Mouse (Mus musculus) forebrain, embryonic 15.5 days (tissue): ENCODE results near the gene Gm11444. TPM values are rescaled to one million over a fixed set of nuclear protein-coding genes. Genes with fewer than 3 reads are reported as not detected.

Experiments
- ATAC-seq: fragments of 200-750 bp; cut with Nextera tagmentation; replicated peaks from 2 replicates; pipeline ENCODE4 v1.8.0; 2017; ENCODE audit warnings: mild to moderate bottlenecking, moderate TSS enrichment, moderate library complexity
- H3K27ac ChIP-seq: fragments of 300-500 bp; sonication (generic); replicated peaks from 2 replicates; pipeline ENCODE4 v1.5.1; 2015; ENCODE audit warnings: mild to moderate bottlenecking, inconsistent platforms
- H3K27me3 ChIP-seq: fragments of 300-500 bp; sonication (generic); 2 replicates; pipeline ENCODE4 v1.6.1; 2015; ENCODE audit warnings: inconsistent platforms
- H3K36me3 ChIP-seq: fragments of 300-500 bp; sonication (generic); 2 replicates; pipeline ENCODE4 v1.6.1; 2015; ENCODE audit warnings: mild to moderate bottlenecking, inconsistent platforms
- H3K4me1 ChIP-seq: fragments of 300-500 bp; sonication (generic); 2 replicates; pipeline ENCODE4 v1.6.1; 2015; ENCODE audit warnings: inconsistent platforms
- H3K4me2 ChIP-seq: fragments of 300-500 bp; sonication (generic); replicated peaks from 2 replicates; pipeline ENCODE4 v1.6.1; 2015; ENCODE audit warnings: mild to moderate bottlenecking, inconsistent platforms
- H3K4me3 ChIP-seq: fragments of 300-500 bp; sonication (generic); 2 replicates; pipeline ENCODE4 v1.5.1; 2015; ENCODE audit warnings: mild to moderate bottlenecking, inconsistent platforms
- H3K9ac ChIP-seq: fragments of 300-500 bp; sonication (generic); replicated peaks from 2 replicates; pipeline ENCODE4 v1.6.1; 2015; ENCODE audit warnings: mild to moderate bottlenecking, inconsistent platforms
- H3K9me3 ChIP-seq: fragments of 300-500 bp; sonication (generic); 2 replicates; pipeline ENCODE4 v1.6.1; 2016; ENCODE audit warnings: inconsistent platforms
- WGBS: fragments of 180-500 bp; shearing (Covaris S2); methylation state at CpG from one replicate; pipeline ENCODE4 v1.1.7; 2015; ENCODE audit warnings: mixed read lengths; 5-methylcytosine and 5-hydroxymethylcytosine counted together
- polyA plus RNA-seq: library from polyadenylated mRNA; unstranded; fragments of >200 nt; fragmentation: Nextera tagmentation; extraction: Ambion mirVana; gene quantifications from 2 replicates; pipeline ENCODE4 v1.2.1, GENCODE M21; 2015

The Gm11444 gene
- polyA plus RNA-seq, 1 experiment from 2014 or later = not detected

DNA sequence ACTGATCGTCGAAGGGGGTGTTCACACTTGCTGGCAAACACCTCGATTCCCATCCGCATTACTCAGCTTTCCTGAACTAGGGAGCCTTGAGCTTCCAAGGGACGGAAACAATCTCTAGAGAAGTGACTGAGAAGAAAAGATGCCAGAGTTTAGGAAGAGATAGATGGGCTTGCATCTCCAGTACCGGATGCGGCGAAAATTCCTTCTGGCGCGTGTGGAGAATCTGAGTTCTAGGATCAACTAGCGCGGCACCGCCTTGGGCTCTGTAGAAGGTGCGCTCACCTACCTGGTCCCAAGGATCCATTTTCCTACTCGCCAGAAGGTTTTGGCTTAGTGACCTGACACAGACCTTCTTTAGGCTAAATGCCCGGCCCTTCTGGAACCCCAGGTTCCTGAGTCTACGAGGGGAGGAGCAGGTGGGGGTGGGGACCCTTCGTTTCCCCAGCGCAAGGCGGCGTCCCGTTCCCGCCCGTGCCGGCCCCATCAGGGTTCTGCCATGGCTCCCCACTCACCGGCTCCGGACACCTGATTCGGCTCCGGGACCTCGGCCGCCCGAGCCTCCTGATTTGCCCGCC lies 18.4 kb downstream of the Gm11444 start:
- H3K9me3 ChIP-seq = no peaks in the 10 kb centered on the region
- no peak for ATAC-seq
- H3K27ac ChIP-seq = no peak overlapping the region
- 1% methylated on average over 33 of the region's 33 CpGs for WGBS
- H3K4me3 ChIP-seq = peak overlapping the region; percentile 32
- no peaks in the 10 kb centered on the region for H3K36me3 ChIP-seq
- no peak overlapping the region for H3K9ac ChIP-seq
- H3K27me3 ChIP-seq = peaks cover 85% of the 10 kb centered on the region
- peaks cover 30% of the 10 kb centered on the region for H3K4me1 ChIP-seq
- peak overlapping the region; percentile 47; the same call in 1 of the 2 replicates for H3K4me2 ChIP-seq

DNA sequence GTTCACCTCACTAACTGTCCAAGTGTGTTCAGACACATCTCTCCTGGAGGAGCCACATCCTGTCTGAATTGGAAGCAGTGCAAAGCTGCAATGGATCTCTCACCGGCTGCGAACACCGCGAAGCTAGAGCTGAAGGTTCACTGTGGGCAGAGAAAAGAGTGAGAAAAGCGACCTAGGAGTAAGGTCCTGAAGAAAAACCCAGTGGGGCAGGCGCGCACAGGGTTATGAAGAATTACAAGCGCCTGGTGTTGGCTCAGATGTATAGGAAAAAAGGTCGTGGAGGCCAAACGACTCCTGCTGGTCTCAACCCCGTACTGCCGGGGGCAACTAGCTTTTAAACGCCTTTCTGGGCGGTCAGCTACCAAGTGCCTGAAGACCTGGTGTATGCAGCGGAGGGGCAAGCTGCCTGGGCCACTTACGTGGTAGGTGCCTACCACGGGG lies 19.2 kb downstream of the Gm11444 start:
- peaks cover 30% of the 10 kb centered on the region for H3K4me1 ChIP-seq
- no peaks in the 10 kb centered on the region for H3K36me3 ChIP-seq
- H3K9me3 ChIP-seq = no peaks in the 10 kb centered on the region
- no peak overlapping the region for H3K4me3 ChIP-seq
- H3K9ac ChIP-seq = no peak overlapping the region
- 1% methylated on average over 17 of the region's 17 CpGs for WGBS
- no peak for ATAC-seq
- peaks cover 88% of the 10 kb centered on the region for H3K27me3 ChIP-seq
- no peak overlapping the region for H3K4me2 ChIP-seq
- H3K27ac ChIP-seq = no peak overlapping the region

DNA sequence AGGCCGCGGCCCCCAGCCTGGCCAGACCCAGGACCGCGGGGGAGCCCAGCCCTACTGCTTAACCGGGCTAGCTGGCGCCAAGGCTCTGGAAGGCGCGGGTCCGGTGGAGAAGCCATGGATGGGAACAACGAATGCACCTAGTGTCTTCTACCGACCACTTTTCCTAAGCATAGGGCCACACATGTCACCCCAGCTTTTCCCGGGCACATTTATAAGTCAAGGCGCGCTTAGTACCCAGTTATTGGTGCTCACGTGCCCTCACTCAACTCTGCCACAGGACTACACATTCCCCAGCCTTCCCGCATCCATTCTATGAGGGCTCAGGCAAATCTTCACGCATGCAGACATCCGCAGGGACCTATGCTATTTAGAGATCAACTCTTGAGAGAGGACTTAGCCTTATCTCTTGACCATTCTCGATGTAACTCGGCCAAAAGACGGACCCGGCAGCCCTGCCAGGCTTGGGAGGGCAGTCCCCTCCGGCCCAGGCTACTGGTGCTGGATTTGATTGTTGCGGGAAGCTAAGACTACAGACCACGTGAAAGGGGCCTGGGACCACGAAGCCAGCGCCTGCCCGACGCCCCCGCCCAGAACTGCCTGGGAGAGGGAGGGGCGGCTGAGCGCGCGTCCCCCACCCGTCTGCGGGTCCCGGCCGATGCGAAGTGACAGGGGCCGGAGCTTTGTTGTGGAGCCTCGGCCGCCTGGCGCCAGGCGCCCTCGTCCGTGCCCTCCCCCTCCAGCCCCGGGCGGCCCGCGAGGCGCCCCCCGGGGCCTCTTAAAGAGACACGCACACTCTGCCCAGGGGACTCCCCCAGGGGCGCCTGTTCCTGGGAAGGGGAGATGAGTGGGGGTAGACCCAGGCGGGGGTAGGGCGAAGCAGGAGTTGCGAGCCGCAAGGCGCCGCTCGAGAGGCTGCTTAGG lies 20.4 kb downstream of the Gm11444 start:
- H3K4me3 ChIP-seq = peak overlapping the region; percentile 22
- no peaks in the 10 kb centered on the region for H3K36me3 ChIP-seq
- ATAC-seq = no peak; the same call in 1 of the 2 replicates
- WGBS = 1% methylated on average over 60 of the region's 61 CpGs
- peaks cover 87% of the 10 kb centered on the region for H3K27me3 ChIP-seq
- H3K4me1 ChIP-seq = peaks cover 30% of the 10 kb centered on the region
- H3K4me2 ChIP-seq = peak overlapping the region; percentile 28
- H3K27ac ChIP-seq = no peak overlapping the region
- no peak overlapping the region for H3K9ac ChIP-seq
- H3K9me3 ChIP-seq = no peaks in the 10 kb centered on the region

DNA sequence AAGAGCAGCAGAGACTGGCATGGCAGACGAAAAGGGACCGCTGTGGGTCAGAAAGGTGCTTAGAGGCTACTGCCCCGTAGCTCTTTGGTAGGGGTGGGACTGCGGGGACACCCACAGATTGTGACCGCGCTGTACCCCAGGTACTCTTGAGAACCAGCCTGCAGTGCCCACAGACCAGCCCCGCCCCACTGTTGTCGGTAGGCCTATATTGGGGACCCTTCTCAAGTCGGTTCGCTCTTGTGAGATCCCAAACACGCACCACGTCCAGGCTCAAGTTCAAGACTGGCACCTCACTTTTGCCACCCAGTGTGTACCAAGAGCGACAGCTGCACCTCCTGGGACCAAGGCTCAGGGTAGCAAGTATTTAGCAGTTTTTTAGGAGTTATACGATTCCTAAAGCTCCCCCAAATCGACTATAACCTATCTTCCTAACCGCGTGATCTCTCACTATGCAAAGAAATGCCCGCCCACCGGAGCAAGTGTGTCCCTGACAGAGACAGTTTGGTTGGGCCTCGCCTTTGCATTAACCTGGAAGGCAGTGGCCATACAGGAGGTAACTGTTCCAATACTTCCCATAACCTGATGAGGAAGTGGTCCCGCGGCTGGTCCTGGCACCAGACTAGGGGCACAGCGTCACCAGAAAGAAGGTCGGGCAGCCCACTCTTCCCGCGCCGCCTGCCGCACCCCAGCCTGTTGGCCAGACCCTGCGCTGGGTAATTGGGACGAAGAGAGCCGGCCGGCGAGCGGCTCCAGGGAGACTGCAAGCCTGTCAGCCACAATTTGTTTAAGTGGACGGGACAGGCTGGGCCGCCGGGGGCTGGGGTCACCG lies 21.2 kb downstream of the Gm11444 start:
- 5% methylated on average over 38 of the region's 38 CpGs for WGBS
- H3K9ac ChIP-seq = no peak overlapping the region
- no peak for ATAC-seq
- H3K36me3 ChIP-seq = no peaks in the 10 kb centered on the region
- no peak overlapping the region for H3K27ac ChIP-seq
- H3K4me2 ChIP-seq = no peak overlapping the region
- peaks cover 30% of the 10 kb centered on the region for H3K4me1 ChIP-seq
- H3K4me3 ChIP-seq = no peak overlapping the region
- H3K27me3 ChIP-seq = peaks cover 82% of the 10 kb centered on the region
- no peaks in the 10 kb centered on the region for H3K9me3 ChIP-seq

DNA sequence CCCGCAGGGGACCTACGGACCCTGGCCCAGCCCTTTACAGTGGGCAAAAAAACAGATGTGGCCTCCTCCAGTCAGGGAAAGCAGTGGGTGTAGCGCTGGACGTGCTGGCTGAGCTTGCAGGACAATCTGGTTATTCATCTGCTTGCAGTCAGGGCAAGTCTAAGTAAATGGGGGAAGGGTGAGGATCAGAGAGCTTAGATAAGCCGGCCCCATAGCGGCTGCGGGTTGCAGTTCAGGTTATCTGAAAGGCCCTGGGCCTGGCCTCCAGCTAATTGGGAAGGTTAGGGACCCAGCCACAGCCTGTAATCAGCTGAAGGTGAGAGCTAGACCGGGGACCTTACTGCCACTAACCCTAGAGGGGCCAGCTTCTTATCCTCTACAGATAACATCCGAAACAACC lies 22.8 kb downstream of the Gm11444 start:
- H3K9me3 ChIP-seq = no peaks in the 10 kb centered on the region
- no peak overlapping the region for H3K9ac ChIP-seq
- H3K4me3 ChIP-seq = no peak overlapping the region
- peaks cover 76% of the 10 kb centered on the region for H3K27me3 ChIP-seq
- H3K27ac ChIP-seq = no peak overlapping the region
- 9% methylated on average over 9 of the region's 9 CpGs for WGBS
- no peaks in the 10 kb centered on the region for H3K36me3 ChIP-seq
- H3K4me1 ChIP-seq = peaks cover 19% of the 10 kb centered on the region
- H3K4me2 ChIP-seq = no peak overlapping the region
- no peak for ATAC-seq

DNA sequence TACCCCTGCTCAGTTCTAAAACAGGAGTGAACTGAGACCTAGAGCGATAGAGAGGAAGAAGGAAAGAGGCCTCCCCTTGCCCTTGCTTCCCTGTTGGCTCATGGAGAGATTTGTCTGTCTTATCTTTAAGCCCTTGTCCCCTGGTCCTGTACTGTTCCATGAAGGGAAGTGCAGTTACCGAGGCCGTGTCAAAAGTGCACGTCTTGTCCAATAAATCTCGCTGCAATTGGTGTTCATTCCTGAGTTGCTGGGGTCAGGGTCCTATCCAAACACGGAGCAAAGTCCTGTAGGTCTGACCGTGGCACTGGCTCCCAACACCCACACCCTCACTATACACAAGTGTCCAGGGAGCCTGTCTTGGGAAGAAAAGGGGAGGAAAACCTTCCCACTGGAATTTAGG lies 24.3 kb downstream of the Gm11444 start:
- Histone ChIP-seq H3K27me3 (peaks cover 62% of the 10 kb centered on the region), H3K4me2 (no peak overlapping the region), H3K9me3 (no peaks in the 10 kb centered on the region), H3K4me1 (peaks cover 13% of the 10 kb centered on the region), H3K9ac (no peak overlapping the region), H3K27ac (no peak overlapping the region), H3K4me3 (no peak overlapping the region), H3K36me3 (no peaks in the 10 kb centered on the region)
- ATAC-seq = no peak
- WGBS = 85% methylated on average over 7 of the region's 7 CpGs

DNA sequence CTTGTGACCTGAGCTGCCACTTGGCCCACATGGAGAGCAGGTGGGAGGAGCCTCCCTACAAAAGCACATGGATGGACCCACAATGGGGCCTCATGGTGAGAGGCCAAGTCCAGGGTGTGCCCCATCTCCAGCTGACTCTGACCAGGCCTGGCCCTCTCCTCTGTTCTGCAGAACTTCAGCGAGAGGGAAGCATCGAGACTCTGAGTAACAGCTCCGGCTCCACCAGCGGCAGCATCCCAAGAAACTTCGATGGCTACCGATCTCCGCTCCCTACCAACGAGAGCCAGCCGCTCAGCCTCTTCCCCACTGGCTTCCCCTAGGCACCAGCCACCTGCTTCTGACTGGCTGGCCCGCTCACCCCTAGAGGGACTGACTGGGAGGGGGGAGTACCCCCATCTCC lies 25.1 kb downstream of the Gm11444 start:
- whole genome bisulfite sequencing = 73% methylated on average over 10 of the region's 10 CpGs
- H3K9ac ChIP-seq = no peak overlapping the region
- no peaks in the 10 kb centered on the region for H3K36me3 ChIP-seq
- H3K4me1 ChIP-seq = peaks cover 8% of the 10 kb centered on the region
- H3K9me3 ChIP-seq = no peaks in the 10 kb centered on the region
- no peak overlapping the region for H3K27ac ChIP-seq
- peaks cover 54% of the 10 kb centered on the region for H3K27me3 ChIP-seq
- H3K4me3 ChIP-seq = no peak overlapping the region
- no peak overlapping the region for H3K4me2 ChIP-seq
- ATAC-seq = no peak

DNA sequence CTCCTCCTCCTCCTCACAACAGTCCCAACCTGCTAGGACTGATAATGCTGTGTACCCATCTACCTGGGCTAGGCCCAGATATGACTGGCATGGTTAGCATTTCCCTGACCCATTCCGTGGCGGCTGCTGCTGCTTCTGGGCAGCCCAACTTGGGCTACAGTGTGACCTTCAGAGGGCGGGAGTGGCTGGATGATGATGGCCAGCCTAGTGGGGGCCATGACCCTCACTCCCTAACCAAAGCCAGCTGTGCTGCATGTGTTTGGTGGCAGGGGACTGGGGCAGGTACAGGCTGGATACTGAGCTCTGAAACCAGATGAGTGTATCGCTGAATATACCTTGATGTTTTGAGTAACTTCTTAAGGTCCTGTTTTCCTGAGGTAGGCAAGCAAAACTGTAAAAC lies 26.3 kb downstream of the Gm11444 start:
- Histone ChIP-seq H3K4me1 (no peaks in the 10 kb centered on the region), H3K27ac (no peak overlapping the region), H3K4me3 (no peak overlapping the region), H3K36me3 (no peaks in the 10 kb centered on the region), H3K9ac (no peak overlapping the region), H3K4me2 (no peak overlapping the region), H3K27me3 (peaks cover 42% of the 10 kb centered on the region), H3K9me3 (no peaks in the 10 kb centered on the region)
- 92% methylated on average over 4 of the region's 4 CpGs for WGBS
- no peak for ATAC-seq

DNA sequence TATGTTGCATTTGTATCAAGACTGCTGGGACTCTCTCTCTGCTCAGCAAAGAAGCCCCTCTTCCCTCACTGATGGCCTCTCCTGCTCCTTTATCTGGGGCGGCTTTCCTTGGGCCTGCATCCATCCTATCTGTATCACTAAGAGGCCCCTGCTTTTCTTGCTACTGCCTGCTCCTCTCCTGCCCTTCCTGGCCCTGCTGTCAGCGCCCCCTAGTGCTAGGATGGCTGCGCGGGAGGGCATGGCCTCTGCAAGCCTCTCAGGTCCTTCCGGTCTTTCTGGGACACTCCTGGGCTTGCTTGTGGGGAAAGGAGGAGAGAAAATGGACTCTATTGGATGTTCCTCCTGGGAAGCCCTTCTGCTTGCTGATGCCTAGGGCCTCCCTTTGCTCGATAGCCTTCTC lies 27.0 kb downstream of the Gm11444 start:
- H3K4me3 ChIP-seq = no peak overlapping the region
- 8% methylated on average over 6 of the region's 6 CpGs for WGBS
- no peak overlapping the region for H3K9ac ChIP-seq
- ATAC-seq = no peak
- no peaks in the 10 kb centered on the region for H3K36me3 ChIP-seq
- no peaks in the 10 kb centered on the region for H3K9me3 ChIP-seq
- peaks cover 37% of the 10 kb centered on the region for H3K27me3 ChIP-seq
- no peaks in the 10 kb centered on the region for H3K4me1 ChIP-seq
- no peak overlapping the region for H3K4me2 ChIP-seq
- H3K27ac ChIP-seq = no peak overlapping the region

DNA sequence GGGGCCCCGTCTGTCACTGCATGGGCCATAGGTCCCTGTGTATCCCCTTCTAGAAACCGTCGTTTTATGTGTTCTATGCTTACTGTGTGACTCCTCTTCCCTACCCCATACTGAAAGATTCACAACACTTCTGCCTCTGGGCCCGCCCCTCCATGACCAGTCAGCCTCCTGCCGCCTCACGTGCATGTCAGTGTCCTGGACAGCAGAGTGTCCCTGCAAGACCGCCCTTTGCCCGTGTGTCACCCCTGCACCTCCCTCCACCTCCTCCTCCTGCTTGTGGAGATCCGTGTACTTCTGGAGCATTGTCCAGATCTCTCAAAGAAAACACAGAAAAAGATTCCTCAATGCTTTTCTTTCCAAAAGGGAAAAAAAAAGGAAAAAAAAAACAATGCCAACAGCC lies 28.5 kb downstream of the Gm11444 start:
- H3K9me3 ChIP-seq = no peaks in the 10 kb centered on the region
- H3K4me3 ChIP-seq = no peak overlapping the region
- H3K36me3 ChIP-seq = no peaks in the 10 kb centered on the region
- ATAC-seq = no peak
- peaks cover 22% of the 10 kb centered on the region for H3K27me3 ChIP-seq
- no peak overlapping the region for H3K9ac ChIP-seq
- no peak overlapping the region for H3K27ac ChIP-seq
- no peak overlapping the region for H3K4me2 ChIP-seq
- no peaks in the 10 kb centered on the region for H3K4me1 ChIP-seq
- 76% methylated on average over 9 of the region's 9 CpGs for WGBS

DNA sequence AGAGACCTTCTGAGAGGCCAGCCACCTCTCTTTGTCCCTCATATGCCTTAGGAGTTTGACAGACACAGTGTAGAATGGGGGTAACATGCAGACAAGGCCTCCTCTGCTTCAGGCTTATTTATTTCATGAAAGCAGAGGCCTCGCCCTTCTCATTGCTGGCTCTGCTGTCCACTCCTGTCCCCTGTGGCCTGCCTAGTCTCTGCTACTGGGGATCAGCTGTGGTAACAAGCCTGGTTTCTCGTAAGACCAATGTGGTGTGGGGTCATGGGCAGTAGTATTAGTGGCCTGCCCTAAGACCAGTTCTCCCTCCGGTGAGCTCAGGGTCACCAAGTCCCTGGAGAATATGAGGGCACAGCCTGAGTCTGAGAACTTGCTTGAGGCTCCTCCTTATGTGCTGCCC lies 29.2 kb downstream of the Gm11444 start:
- H3K4me2 ChIP-seq = no peak overlapping the region
- H3K36me3 ChIP-seq = no peaks in the 10 kb centered on the region
- no peak overlapping the region for H3K9ac ChIP-seq
- no peak overlapping the region for H3K27ac ChIP-seq
- H3K4me1 ChIP-seq = no peaks in the 10 kb centered on the region
- no peaks in the 10 kb centered on the region for H3K9me3 ChIP-seq
- 84% methylated on average over 3 of the region's 3 CpGs for WGBS
- peaks cover 15% of the 10 kb centered on the region for H3K27me3 ChIP-seq
- no peak overlapping the region for H3K4me3 ChIP-seq
- ATAC-seq = no peak

DNA sequence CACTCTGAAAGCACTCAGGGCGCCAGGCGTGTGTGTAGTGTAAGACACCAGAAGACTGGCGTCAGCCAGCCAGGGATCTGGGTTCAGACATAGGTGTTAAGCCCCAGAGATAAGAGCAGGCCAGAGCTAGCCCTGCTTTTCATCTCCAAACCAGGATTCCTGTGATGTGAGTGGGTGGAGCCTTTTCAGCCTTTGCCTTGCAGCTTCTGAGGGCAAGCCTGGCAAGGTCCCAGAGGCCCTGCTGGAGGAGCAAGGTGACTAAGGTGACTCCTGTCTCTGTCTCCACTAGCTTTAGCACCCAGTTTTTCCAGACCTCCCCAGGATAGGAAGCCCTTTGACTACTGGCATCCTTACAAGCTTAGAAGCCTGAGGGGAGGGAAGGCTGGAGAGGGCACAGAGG lies 31.7 kb downstream of the Gm11444 start:
- Histone ChIP-seq H3K27me3 (no peaks in the 10 kb centered on the region), H3K9ac (no peak overlapping the region), H3K4me1 (no peaks in the 10 kb centered on the region), H3K4me3 (no peak overlapping the region), H3K36me3 (no peaks in the 10 kb centered on the region), H3K9me3 (no peaks in the 10 kb centered on the region), H3K27ac (no peak overlapping the region), H3K4me2 (no peak overlapping the region)
- ATAC-seq = no peak
- 84% methylated on average over 3 of the region's 3 CpGs for WGBS
